Mouse (Mus musculus) cerebellum, postnatal 36 days (tissue): ENCODE measurements around the gene Proser3.

ENCODE experiments used
- DNase-seq, 2 experiments: peaks; one replicate each; pipeline ENCODE4 v3.0.0; 2021 to 2022; ENCODE audit warnings: mixed read lengths in 2 of 2

The Proser3 gene

DNA sequence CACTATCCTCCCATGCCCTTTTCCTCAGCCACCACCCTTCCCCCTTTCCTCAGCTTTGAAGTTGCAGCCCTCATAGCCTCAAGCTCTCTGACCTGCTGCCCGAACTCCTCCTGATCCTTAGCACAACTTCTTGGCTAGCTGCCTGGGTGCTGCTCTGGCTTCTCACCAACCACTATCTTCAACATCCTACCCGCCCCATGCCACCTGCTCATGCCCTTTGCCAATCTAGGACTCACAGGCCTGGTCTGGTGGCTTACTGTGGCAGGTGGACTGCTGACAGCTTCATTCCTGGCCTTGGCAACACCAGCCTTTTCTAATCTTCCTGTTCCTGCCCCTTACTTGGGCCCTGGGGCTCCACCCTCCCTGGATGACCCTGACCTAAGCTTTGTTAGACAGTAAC lies 20.9 kb upstream of the Proser3 start:
- DNase-seq, result peak; percentile 85

DNA sequence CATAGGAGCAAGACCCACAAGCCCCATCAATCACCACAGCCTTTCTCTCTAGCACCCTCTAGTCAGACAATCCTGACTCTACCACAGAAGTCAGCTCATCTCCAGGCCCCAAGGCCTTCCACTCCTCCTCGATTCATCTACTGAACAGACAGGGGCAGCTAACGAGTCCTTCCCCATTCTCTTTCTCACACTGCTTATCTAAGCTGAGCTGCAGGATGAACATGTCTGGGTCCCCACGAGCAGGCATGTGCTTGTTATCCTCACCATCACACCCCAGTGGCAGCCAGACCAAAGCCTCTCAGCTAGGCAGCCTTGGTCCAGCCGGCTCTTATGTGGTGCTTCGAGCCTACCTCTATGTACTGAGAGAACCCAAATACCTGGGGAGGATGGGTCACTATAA lies 20.3 kb upstream of the Proser3 start:
- no peak for DNase-seq

DNA sequence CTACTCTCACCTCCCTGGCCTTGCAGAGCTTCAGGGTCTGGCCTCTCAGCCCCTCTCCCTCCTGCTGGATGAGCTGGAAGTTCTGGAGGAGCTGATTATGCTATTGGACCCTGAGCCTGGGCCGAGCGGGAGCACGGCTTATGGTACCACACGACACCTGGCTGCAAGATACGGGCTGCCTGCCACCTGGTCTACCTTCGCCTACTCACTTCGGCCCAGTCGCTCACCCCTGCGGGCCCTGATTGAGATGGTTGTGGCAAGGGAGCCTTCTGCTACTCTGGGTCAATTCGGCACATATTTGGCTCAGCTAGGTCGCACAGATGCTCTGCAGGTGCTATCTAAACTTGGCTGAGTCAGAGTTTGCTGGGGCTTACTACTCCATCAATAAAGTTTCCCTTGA lies 15.5 kb upstream of the Proser3 start:
- DNase-seq, result no peak

DNA sequence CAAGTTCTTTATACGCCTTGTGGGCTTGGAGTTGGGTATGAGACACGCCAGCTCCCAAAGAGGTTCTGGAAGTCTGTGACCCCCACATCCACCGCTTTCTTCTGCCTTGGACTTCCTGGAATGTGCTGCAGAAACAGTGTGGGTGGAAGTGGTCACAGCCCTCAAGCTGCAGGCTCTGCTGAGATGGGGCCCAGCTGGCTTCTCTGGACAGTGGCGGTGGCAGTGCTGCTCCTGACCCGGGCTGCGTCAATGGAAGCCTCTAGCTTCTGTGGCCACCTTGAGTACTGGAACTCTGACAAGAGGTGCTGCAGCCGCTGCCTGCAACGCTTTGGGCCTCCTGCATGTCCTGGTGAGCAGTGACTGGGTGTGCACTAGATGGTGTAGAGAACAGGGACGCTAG lies 13.9 kb upstream of the Proser3 start:
- DNase-seq, result no peak

DNA sequence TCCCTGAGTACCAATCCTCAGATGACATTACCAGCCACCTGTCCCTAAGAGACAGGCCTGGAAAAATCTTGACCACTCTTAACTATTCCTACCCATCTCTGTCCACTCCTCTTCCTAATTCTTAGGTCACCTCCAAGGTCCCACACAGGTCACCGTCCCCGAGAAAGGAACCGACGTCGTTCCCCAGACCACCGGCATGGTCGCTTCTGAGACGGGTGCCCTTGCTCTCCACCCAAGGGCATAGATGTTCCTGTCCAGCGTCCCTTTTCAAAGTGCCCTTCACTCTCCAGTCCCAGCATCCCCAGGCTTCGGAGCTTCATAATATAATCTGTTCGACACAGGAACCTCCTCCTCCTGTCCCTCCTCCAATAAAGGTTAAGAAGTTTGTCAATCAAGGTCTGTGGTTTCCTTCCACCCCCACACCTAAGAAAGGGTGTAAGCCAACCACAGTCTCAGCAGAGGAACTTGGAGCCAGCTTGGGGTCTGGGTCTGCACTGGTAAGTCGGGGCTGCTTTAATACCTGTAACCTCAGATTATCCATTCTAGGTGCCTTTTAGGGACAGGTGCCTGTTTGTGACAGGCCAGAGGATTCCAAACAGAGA lies 13.0 kb upstream of the Proser3 start, which contains the start of gene Igflr1:
Igflr1 (plus strand) TSS at position 458 of the 602 bp plus-strand sequence.
- no peak for DNase-seq

DNA sequence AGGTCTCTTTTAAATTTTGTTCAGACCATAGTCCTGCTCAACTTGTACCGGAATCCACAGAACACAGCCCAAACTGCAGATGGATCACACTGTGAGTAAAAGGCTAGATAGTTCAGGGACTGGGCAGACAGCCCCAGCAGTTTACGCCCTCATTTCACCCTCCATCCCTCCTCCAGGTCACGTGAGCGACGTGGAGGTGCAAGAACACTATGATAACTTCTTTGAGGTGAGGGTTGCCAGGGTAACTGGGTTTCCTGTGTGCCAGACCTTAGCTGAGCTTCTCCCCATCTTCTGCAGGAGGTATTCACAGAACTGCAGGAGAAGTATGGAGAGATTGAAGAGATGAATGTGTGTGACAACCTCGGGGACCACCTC lies 11.8 kb upstream of the Proser3 start:
- no peak for DNase-seq

DNA sequence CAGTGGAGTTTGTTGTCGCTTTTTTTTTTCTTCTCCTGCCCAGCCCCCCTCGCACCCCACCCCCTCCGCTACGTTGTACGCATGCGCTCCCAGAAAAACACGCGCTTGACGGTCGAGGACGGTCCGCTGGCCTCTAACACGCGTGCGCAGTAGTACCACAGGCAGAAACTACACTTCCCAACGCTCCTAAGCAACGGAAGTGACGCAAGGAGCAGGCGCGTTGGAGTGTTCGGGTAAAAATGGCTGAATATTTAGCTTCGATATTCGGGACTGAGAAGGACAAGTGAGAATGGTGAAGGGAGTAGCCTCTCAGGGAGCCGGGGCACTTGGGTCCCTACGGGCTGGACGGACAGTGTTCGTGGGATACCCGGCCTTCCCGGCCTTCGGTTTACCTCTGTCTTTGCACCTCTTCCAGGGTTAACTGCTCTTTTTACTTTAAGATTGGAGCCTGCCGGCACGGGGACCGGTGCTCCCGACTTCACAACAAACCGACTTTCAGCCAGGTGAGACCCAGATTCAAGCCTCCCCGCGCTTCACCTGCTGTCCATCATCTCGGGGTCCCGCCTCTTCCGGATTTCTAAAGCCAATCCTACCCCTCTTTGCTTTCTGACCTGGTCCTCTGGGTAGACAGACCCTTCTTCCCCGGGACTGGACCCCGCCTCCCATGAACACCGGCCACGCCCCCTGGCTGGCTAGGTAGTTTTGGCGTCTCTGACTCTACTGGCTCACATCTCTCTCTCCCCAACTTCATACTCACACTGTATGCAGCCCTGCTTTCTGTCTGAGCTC lies 11.2 kb upstream of the Proser3 start, which contains the start of the genes U2af1l4, Gm49396 and Psenen:
U2af1l4 (plus strand) TSS at position 185 of the 789 bp plus-strand sequence.
Gm49396 (plus strand) TSS at position 228 of the 789 bp plus-strand sequence.
Psenen (minus strand) TSS at position 511 of the 789 bp plus-strand sequence.
- DNase-seq, result peak; percentile 95 to 97

DNA sequence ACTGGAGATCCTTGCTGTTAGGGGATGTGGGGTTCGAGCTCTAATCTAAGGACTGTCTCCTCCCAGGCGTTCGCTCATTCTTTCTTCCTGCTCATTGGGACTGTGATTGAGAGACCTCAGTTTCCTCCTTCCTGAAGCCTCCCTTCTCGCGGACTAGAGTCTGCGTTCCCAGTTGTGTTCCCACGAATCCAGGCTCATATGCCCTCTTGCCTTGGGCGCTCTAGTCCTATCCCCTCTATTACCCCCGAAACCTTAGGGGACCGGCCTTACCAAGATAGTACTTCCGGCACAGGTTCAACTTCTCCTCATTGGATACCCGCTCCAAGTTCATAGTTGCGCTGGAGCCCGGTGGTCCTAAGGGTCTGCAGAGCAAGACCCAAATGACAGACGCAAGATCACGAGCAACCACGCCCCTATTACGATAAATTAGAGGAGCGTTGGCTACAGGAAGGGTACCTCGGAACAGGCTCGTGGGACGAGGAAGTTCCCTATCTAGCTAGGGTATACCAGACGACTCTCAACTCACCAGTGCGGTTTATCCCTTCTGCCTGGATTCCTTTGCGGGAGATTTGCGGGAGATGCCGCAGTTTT lies 10.5 kb upstream of the Proser3 start:
- DNase-seq, result peak in 1 of 2 experiments; percentile 34

DNA sequence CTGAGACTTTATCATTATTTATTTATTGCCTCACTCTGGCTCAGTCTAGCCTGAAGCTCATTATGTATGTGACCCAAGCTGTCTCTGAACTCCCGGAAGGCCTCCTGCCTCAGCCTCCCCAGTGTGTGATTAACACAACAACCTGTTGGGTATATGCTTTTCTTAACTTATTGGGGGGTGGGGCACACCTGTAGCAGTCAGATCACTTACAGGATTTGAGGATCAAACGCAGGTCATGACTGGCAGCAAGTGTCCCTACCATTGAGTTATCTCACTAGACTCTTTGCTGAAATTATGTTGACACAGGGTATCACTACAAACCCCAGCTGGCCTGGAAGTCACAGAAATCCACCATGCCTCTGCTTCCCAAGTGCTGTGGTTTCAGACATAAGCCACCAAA lies 8.2 kb upstream of the Proser3 start:
- no peak for DNase-seq

DNA sequence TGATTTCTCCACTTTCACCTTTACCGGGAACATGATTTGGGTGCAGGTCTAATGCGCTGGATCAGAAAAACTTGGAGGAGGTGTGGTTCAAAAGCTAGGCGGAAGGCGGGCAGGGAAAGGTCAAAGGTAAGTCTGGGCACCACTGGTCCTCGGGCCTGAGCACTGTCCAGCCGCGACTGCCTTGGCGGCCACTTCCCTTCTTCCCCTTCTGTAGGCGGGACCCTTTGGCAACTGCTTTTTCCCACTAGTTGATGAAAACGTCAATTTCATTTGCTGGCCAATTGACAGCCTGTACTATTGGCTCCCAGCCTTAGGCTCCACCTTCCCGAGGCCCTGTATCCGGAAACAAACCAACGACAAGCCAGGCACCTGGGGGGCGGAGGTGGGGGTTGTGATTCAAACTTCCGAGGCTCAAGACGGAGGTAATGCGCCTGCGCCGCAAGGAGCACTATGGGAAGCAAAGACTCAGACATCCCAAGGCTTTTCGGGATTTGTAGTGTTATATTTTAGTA lies 7.4 kb upstream of the Proser3 start, which contains the start of gene Lin37:
Lin37 (minus strand) TSS at position 396 of the 512 bp plus-strand sequence.
- DNase-seq, result peak; percentile 98 to 99

DNA sequence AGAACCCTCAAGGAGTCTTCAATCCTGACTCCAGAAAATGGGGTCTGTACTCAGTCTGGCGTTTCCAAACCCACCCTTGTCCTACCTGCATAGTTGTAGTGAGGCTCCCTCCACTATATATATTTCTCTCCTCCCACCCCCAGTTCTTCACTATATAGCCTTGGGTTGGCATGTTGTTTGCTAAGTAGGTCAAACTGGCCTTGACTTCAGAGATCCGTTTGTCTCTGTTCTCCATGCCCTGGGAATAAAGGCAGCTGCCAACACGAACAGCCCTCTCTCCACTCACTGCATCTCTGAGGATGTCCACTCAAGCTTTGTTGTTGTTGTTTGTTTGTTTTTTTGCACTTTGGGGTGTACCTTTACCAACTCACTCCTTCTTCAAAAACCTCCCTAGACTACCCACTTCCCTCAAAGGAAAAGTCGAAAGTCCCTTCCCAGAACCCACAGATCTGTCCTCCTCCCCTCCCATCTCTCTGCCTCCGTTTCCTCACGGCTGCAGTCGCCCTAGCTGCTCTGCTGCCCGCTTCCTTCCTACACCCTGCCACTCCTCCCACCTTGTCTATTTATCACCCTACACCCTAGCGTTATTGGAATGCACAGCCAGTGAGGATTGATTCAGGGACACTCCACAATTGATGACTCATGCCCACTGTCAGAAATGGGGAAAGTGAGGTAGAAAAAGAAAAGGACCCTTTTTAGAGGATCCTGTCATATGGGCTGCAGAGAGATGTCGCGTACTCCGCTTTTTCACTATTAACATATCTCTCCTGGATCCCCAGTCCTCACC lies 6.8 kb upstream of the Proser3 start:
- DNase-seq, result no peak

DNA sequence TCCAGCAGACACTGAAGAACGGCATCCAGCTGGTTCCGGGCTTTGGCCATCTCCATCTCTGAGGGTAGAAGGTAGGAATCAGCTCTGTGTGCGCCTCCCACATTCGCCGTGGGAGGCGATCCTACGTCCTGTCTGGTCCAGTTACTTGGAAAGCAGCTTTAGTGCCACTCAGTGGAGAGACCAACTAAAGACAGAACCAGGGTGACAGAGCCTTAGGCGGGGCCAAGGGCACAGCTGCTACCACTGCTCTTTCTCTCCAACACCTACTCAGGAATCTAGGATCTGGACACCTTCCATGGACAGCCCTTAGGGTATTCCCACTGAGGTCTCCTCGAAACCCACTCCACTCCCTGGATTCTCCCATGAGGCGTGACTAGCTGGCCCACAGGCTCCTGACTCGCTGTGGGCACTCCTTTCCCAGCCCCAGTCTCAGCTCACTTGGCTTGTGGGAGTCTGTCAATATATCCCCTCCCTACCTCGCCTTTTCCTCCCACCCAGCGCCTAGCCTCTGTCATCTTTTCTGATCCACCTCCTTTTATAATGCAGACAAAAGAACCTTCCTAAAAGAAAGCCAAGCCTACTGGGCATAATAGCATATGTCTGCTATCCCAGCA lies 5.9 kb upstream of the Proser3 start:
- no peak for DNase-seq

DNA sequence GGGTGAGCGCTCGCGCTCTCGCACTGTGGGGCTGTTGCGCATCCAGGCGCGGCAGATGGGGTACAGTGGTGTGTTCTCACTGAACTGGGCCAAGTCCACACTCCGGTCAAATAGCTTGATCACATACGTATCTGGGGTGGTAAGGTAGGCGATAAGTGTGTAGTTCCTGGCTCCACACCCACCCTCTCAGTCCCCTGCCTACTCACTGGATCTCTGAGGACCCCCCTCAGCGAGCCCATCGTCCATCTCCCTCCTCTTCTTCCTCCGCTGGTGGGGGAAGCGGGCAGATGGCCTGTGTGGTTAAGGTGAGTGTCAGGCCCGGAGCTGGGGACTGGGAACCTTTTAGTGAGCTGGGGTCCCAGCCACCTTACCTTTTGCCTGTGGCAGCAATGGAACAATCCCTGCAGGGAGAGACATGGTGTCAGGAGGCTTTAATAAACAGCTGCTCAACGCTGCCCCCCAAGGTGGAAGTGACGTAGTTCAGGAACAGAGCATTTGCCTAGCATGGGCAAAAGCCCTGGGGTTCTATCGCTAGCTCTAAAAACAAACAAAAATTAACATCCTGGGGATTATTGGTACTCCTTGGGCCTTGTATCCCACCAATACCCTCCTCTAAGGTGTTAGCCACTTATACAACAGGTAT lies 4.9 kb upstream of the Proser3 start:
- DNase-seq, result no peak

DNA sequence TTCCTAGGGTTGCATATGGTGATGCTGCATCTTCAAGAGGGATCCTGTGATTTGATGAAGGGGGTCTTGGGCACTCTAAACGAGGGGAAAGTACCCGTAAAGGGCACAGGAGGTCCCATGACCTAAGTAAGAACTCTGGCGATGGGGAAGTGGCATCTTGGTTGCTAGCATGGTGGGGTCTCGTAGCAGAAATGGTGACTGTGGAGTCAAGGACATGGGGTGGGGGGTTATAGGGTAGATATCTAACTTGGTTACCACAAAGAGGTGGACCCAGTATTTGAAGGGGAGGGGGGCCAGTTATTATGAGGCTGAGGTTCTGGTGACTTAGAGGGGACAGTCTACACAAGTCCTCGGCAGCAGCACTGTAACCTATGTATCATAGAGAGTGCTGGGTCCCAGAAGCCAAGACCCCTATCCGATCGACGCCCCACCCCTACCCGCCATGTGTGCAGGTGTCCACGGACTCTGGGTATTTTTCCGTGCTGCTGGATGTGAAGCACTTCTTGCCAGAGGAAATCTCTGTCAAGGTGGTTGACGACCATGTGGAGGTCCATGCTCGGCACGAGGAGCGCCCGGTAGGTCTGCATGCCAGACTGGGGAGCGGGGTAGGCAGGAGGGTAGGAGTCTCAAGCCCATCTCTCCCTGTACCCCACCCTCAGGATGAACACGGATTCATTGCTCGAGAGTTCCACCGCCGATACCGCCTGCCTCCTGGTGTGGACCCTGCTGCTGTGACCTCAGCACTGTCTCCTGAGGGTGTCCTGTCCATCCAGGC lies 1.9 kb upstream of the Proser3 start:
- DNase-seq, result no peak

DNA sequence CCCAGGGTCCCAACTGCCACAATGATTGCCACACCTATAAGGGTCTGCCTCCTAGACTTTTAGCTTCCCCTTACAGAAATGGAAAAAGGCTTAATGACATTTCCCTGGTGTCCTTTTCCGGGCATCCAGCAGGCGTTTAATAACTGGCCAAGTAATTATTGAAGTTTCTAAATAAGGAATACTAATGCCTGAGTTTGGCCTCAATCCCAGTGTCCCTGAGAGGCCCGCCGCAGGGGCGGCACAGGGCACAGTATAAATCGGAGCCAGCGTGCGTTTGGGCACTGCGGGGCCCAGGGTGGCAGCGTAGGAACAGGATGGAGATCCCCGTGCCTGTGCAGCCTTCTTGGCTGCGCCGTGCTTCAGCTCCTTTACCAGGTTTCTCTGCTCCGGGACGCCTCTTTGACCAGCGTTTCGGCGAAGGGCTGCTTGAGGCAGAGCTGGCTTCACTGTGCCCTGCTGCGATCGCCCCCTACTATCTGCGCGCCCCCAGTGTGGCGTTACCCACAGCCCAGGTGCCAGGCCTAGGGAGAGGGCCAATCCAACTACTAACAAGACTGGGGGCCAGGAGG lies 1.0 kb upstream of the Proser3 start:
- peak; percentile 62 to 67 for DNase-seq

DNA sequence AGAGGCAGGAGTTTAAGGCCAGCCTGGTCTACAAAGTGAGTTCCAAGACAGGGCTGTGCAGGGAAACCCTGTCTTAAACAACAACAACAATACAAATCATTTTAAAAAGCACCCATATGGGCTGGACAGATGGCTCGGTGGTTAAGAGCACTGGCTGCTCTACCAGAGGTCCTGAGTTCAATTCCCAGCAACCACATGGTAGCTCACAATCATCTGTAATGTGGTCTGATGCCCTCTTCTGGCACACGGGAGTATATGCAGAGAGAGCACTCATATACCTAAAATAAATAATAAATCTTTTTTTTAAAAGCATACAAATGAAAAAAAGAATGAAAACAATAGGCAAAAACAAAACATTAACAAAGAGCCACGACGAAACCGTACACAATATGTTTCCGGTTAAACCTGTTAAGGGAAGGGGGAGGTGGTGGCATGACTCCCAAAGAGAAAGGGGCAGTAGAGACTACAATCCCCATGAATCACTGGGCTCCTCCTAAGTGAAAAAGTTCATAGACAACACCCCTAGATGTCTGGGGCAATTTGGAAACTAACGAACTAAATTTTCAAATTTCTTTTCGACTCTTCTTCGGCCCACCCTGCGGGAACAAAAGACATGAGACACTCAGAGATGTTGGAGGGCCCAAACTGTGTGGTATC lies 526 bp downstream of the Proser3 start:
- DNase-seq, result no peak

DNA sequence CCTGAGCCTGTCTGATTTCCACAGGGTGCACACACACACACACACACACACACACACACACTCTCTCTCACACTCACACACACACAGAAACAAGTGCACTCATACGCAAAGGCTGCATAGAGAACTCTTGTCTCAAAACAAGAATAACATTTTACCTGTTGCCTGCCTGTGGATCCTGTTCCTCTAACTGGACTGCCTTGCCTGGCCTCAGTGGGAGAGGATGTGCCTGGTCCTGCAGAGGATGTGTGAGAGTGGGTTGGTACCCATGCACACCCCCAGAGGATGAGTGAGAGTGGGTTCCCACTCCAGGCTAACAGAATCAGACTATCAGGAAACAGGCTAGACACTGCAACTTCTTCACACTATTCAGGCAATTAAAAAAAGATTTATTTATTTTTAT lies 1.5 kb downstream of the Proser3 start:
- no peak for DNase-seq

DNA sequence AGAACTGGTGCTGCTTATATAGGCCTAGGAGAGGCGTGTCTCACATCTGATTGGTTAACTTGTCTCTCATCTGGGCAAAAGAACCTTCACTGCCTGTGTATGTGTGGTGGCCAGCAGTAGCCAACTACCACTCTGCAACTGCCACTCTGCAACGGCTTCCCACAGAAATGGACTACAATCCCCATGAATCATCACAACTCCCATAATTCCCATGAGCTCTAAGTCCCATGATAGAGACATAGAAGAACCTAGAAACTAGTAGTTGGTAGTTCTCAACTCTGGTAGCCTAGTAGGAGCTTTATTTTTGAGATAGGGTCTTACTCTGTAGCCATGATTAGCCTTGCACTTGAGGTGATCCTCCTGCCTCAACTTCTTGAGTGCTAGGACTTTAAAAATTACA lies 2.2 kb downstream of the Proser3 start:
- DNase-seq, result no peak

DNA sequence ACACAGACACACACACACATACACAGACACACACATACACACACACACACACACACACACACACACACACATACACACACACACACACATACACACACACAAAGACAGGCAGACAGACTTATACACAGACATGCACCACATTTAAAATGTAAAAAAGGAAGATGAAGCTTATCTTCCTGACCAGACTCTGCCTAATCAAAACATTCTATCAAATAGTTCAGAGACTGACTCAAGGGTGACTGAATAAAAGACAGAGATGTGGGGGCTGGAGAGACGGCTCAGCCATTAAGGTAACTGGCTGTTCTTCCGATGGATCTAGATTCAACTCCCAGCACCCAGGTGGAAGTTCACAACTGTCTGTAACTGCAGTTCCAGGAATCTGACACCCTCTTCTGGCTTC lies 7.8 kb downstream of the Proser3 start:
- DNase-seq, result no peak

DNA sequence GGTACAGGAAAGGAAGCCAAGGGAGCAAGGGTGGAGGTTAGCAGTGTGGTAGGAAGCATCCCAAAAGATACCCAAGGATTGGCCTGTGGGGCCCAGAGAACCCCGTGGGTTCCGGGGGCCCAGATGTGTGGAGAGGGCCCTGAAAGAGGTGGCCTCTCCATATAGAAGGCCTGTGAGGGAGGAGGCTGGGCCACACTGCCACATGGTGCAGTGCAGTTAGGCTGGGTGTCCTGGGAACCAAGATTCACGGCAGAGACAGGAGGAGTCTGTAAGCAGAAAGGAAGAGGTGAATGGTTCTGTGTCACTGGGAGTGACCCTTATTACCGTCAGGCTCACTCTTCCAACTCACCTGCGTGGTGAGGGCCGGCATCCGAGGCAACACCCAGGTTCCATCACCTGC lies 11.5 kb downstream of the Proser3 start:
- no peak for DNase-seq
